Mouse (Mus musculus): ENCODE data around the gene Scd2.
"Not testable (repeated sequence)": the region's sequence is repeated elsewhere in the genome, so short reads cannot be mapped to it uniquely, and the experiment has no call there.

The Scd2 gene

GRCm38 (mm10) chr19:44274452-44274851, 19.0 kb upstream of the Scd2 start:
- DNase-seq, result no peak

- DNase-seq, result no peak
Measured at GRCm38 (mm10) chr19:44275418-44275817, 18.1 kb upstream of the Scd2 start.

GRCm38 (mm10) chr19:44276861-44277260, 16.6 kb upstream of the Scd2 start:
- DNase-seq, result no peak

GRCm38 (mm10) chr19:44277931-44278330, 15.5 kb upstream of the Scd2 start:
- DNase-seq, result no peak

- DNase-seq, result peak; percentile 10 to 11
Measured at GRCm38 (mm10) chr19:44280755-44281154, 12.7 kb upstream of the Scd2 start.

GRCm38 (mm10) chr19:44281825-44282447, 11.5 kb upstream of the Scd2 start:
- not testable (repeated sequence) for DNase-seq

GRCm38 (mm10) chr19:44282534-44283156, 10.8 kb upstream of the Scd2 start:
- peak; percentile 47 to 51 for DNase-seq

GRCm38 (mm10) chr19:44283157-44284024, 10.1 kb upstream of the Scd2 start:
- peak; percentile 63 to 65 for DNase-seq

- DNase-seq, result peak; percentile 89 to 90
Measured at GRCm38 (mm10) chr19:44284025-44284695, 9.3 kb upstream of the Scd2 start.

- no peak for DNase-seq
Measured at GRCm38 (mm10) chr19:44284723-44285122, 8.8 kb upstream of the Scd2 start.

- DNase-seq, result no peak
Measured at GRCm38 (mm10) chr19:44285554-44285953, 7.9 kb upstream of the Scd2 start.

GRCm38 (mm10) chr19:44286109-44286508, 7.4 kb upstream of the Scd2 start:
- DNase-seq, result no peak

- no peak for DNase-seq
Measured at GRCm38 (mm10) chr19:44287415-44288110, 5.9 kb upstream of the Scd2 start.

- no peak for DNase-seq
Measured at GRCm38 (mm10) chr19:44292083-44292482, 1.4 kb upstream of the Scd2 start.

GRCm38 (mm10) chr19:44292483-44292882, 991 bp upstream of the Scd2 start:
- DNase-seq, result no peak

- peak; percentile 63 to 67 for DNase-seq
Measured at GRCm38 (mm10) chr19:44293769-44294551, 486 bp downstream of the Scd2 start.

- peak; percentile 94 for DNase-seq
Measured at GRCm38 (mm10) chr19:44294588-44295041, 1.1 kb downstream of the Scd2 start.

GRCm38 (mm10) chr19:44295251-44295650, 1.8 kb downstream of the Scd2 start:
- no peak for DNase-seq

GRCm38 (mm10) chr19:44295741-44296140, 2.3 kb downstream of the Scd2 start:
- peak; percentile 93 to 94 for DNase-seq

GRCm38 (mm10) chr19:44296186-44296585, 2.7 kb downstream of the Scd2 start:
- no peak for DNase-seq

- DNase-seq, result peak; percentile 9 to 21
Measured at GRCm38 (mm10) chr19:44297068-44297760, 3.7 kb downstream of the Scd2 start.

Data from B cell, adult 2 months (primary cell).